19 mouse cellular contexts compared by ENCODE assay signal in the genomic region with DNA sequence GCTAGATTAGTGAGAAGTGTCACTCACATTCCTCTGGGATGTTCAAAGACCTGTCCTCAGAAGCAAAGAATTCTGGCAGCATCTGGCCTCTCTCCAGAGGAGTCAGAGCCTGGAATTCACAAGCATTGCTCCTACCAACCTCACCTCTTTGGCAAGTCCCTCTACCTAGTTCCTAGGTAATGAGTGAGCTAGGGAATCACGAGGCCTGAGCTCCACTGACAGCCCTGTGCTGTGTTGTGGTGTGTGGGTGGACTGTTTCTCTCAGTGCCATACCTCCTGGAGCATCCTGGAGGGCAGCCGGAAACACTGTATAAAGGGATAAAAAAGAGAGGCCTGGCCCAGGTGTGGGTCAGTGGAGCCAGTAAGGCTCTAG. TPM values are rescaled to one million over a fixed set of nuclear protein-coding genes. Genes with fewer than 3 reads are reported as not detected.
DNase-seq lines count a peak whose midpoint lies in the region; ATAC-seq and TF ChIP-seq lines count a peak whose summit lies in the region.
"Had no signal": no experiment of that assay in that cellular context is flagged by ENCODE, and none has a peak within 500 bp of the region (broad histone marks: within the 10 kb centered on the region; RNA-seq: fewer than 3 reads in every experiment).

No protein-coding gene starts in this region.

- H3K4me3 ChIP-seq in cerebellum, adult 2 months (replicated peaks; ENCODE audit: insufficient read depth, low read depth, low read length): no peak overlapping the region
- H3K4me3 ChIP-seq in liver, embryonic 12.5 days: no peak overlapping the region
- H3K4me3 ChIP-seq in lung, adult 2 months (replicated peaks; ENCODE audit: extremely low read depth, low read depth, low read length): no peak overlapping the region
- H3K4me3 ChIP-seq in lung, postnatal 0 days (ENCODE audit: low read depth, low read length): no peak overlapping the region
- H3K4me3 ChIP-seq: embryonic facial prominence, embryonic 13.5 days; forebrain, embryonic 10.5 days; heart, embryonic 10.5 days; limb, embryonic 15.5 days had no signal

- peaks cover 5% of the 10 kb centered on the region for H3K36me3 ChIP-seq in liver, embryonic 12.5 days
- H3K36me3 ChIP-seq in lung, postnatal 0 days (ENCODE audit: insufficient read depth, low read length): no peaks in the 10 kb centered on the region
- H3K36me3 ChIP-seq: heart, embryonic 10.5 days; limb, embryonic 15.5 days had no signal

- H3K9ac ChIP-seq in liver, embryonic 12.5 days: no peak overlapping the region
- H3K9ac ChIP-seq in lung, postnatal 0 days (replicated peaks; ENCODE audit: low read depth): no peak overlapping the region
- H3K9ac ChIP-seq: embryonic facial prominence, embryonic 13.5 days; limb, embryonic 15.5 days had no signal

- TF ChIP-seq EP300 in lung, postnatal 0 days (IDR thresholded peaks at IDR 0.05): no peak

- ATAC-seq in Patski: peak; percentile 61
- no peak for ATAC-seq in liver, embryonic 12.5 days
- ATAC-seq in lung, postnatal 0 days: no peak

- WGBS in cerebellum, adult 2 months: 13% methylated on average over 2 of the region's 2 CpGs
- WGBS in liver, embryonic 12.5 days (ENCODE audit: insufficient replicate concordance): 61% methylated on average over 2 of the region's 2 CpGs
- WGBS in lung, adult 2 months: 78% methylated on average over 2 of the region's 2 CpGs
- 74% methylated on average over 2 of the region's 2 CpGs for WGBS in lung, postnatal 0 days

- no peak overlapping the region for H3K4me2 ChIP-seq in liver, embryonic 12.5 days
- H3K4me2 ChIP-seq in lung, postnatal 0 days (replicated peaks; ENCODE audit: low read depth, low read length): no peak overlapping the region
- H3K4me2 ChIP-seq: embryonic facial prominence, embryonic 13.5 days; limb, embryonic 15.5 days; midbrain, embryonic 11.5 days had no signal

- in situ Hi-C loops in Patski (cut with MboI; ENCODE audit: low pct_unique_long_range_greater_than_20kb): no loop called here

- no peaks in the 10 kb centered on the region for H3K9me3 ChIP-seq in liver, embryonic 12.5 days (replicated peaks)
- no peaks in the 10 kb centered on the region for H3K9me3 ChIP-seq in lung, postnatal 0 days (ENCODE audit: low read length)
- H3K9me3 ChIP-seq: embryonic facial prominence, embryonic 13.5 days; forebrain, embryonic 10.5 days; heart, embryonic 10.5 days; limb, embryonic 15.5 days had no signal

- peak; percentile 48 to 62 for DNase-seq in cerebellum, adult 2 months
- no peak for DNase-seq in cerebellum, postnatal 14 days
- peak; percentile 73 to 81 for DNase-seq in kidney, adult 8-10 months
- no peak for DNase-seq in kidney, postnatal 4 days
- no peak for DNase-seq in Patski (ENCODE audit: low read depth, low spot score)
- no peak for DNase-seq in lung, adult 2 months
- DNase-seq in lung, postnatal 0 days (ENCODE audit: low spot score): no peak
- DNase-seq: B cell, adult 2 months; gastrocnemius, postnatal 25 days; heart, postnatal 4 days; lung, postnatal 4 days; right cerebral cortex, postnatal 14 days; thymus, postnatal 36 days had no signal

- CTCF ChIA-PET in Patski (lab: Charles Lee): interaction anchor here (3.8 kb wide), 1 partner anchor 14 kb away, joined by 26 read pairs; no protein-coding TSS in a partner anchor

- no peaks in the 10 kb centered on the region for H3K27me3 ChIP-seq in cerebellum, adult 2 months (ENCODE audit: control insufficient read depth, insufficient read depth, low read length)
- H3K27me3 ChIP-seq in Patski: no peaks in the 10 kb centered on the region
- H3K27me3 ChIP-seq in liver, embryonic 12.5 days (replicated peaks): no peaks in the 10 kb centered on the region
- no peaks in the 10 kb centered on the region for H3K27me3 ChIP-seq in lung, postnatal 0 days (replicated peaks; ENCODE audit: insufficient read depth, low read length)
- H3K27me3 ChIP-seq: embryonic facial prominence, embryonic 13.5 days; limb, embryonic 15.5 days had no signal

- TF ChIP-seq POLR2A in cerebellum, adult 2 months (IDR thresholded peaks at IDR 0.05; ENCODE audit: borderline replicate concordance, insufficient read depth, low read length): 0 out of 2 replicates have a peak, but pooled peaks have one; percentile 10
- TF ChIP-seq POLR2A in lung, adult 2 months (IDR thresholded peaks at IDR 0.05; ENCODE audit: borderline replicate concordance, extremely low read depth, low read depth, low read length): no peak

- no peak for TF ChIP-seq CTCF in cerebellum, adult 2 months (IDR thresholded peaks at IDR 0.05; ENCODE audit: borderline replicate concordance, insufficient read depth, low read depth, low read length)
- TF ChIP-seq CTCF in Patski (IDR thresholded peaks at IDR 0.05): no peak
- TF ChIP-seq CTCF in lung, adult 2 months (IDR thresholded peaks at IDR 0.05; ENCODE audit: insufficient read depth, low read length): no peak
- TF ChIP-seq CTCF in lung, postnatal 0 days (IDR thresholded peaks at IDR 0.05): no peak

- POLR2A ChIA-PET in Patski (lab: Charles Lee): no interaction called here

- H3K4me1 ChIP-seq in cerebellum, adult 2 months (ENCODE audit: control insufficient read depth, insufficient read depth, low read length): peaks cover 63% of the 10 kb centered on the region
- H3K4me1 ChIP-seq in liver, embryonic 12.5 days: peaks cover 82% of the 10 kb centered on the region
- H3K4me1 ChIP-seq in lung, adult 2 months (ENCODE audit: control insufficient read depth, insufficient read depth, low read length): peaks cover 14% of the 10 kb centered on the region
- H3K4me1 ChIP-seq in lung, postnatal 0 days (ENCODE audit: insufficient read depth, low read depth, low read length): peaks cover 23% of the 10 kb centered on the region; the same call in 1 of the 2 replicates

- peak overlapping the region; percentile 70 for H3K27ac ChIP-seq in cerebellum, adult 2 months (ENCODE audit: insufficient read depth, low read length)
- H3K27ac ChIP-seq in liver, embryonic 12.5 days: peak overlapping the region; percentile 26; the same call in 1 of the 2 replicates
- no peak overlapping the region for H3K27ac ChIP-seq in lung, postnatal 0 days (ENCODE audit: low read length)
- H3K27ac ChIP-seq: embryonic facial prominence, embryonic 13.5 days; forebrain, embryonic 10.5 days; heart, embryonic 10.5 days; limb, embryonic 15.5 days had no signal

RNA-seq across cellular contexts. Expression of a gene that starts 9.4 kb away (rescaled TPM):
- polyA plus RNA-seq in cerebellum, adult 2 months (2012; rRNA removed): 67.1 and 68.8 TPM in 2 replicates
- polyA plus RNA-seq in Patski (2021): 100 TPM
- polyA plus RNA-seq in liver, embryonic 12.5 days (2016; fragmentation: Nextera tagmentation; extraction: Ambion mirVana): 184 and 189 TPM in 2 replicates
- 19.3 and 28.7 TPM in 2 replicates for polyA plus RNA-seq in lung, adult 2 months (2012; rRNA removed)
- 34.7 and 38.1 TPM in 2 replicates for polyA plus RNA-seq in lung, postnatal 0 days (2015; fragmentation: Nextera tagmentation; extraction: Ambion mirVana)

RNA-seq across cellular contexts. Expression of a gene that starts 10.3 kb away (rescaled TPM):
- 26.2 and 27.4 TPM in 2 replicates for polyA plus RNA-seq in cerebellum, adult 2 months (2012; rRNA removed)
- 27.7 TPM for polyA plus RNA-seq in Patski (2021)
- 2.9 and 3.0 TPM in 2 replicates for polyA plus RNA-seq in liver, embryonic 12.5 days (2016; fragmentation: Nextera tagmentation; extraction: Ambion mirVana)
- polyA plus RNA-seq in lung, adult 2 months (2012; rRNA removed): 12.0 and 12.5 TPM in 2 replicates
- 3.1 TPM in 2 replicates for polyA plus RNA-seq in lung, postnatal 0 days (2015; fragmentation: Nextera tagmentation; extraction: Ambion mirVana)

Comparison
In these comparisons a context has a peak if more than half of its experiments do, and no peak if none do; other contexts are left out.
1. DNase-seq: peak in cerebellum, adult 2 months (2 of 2) and kidney, adult 8-10 months (2 of 2); none in cerebellum, postnatal 14 days (0 of 2), kidney, postnatal 4 days (0 of 2), Patski (single experiment), lung, adult 2 months (single experiment) and lung, postnatal 0 days (single experiment).